Mouse (Mus musculus) c-Kit-negative CD71-positive TER-119-positive erythroid progenitor cells, embryonic 14.5 days (primary cell): Measurements from ENCODE around the gene Ddah2.

Experiments
- DNase-seq: peaks from one replicate; pipeline ENCODE4 v3.0.0-alpha.2; 2013; ENCODE audit warnings: low read depth, low spot score

Ddah2 gene

GRCm38 (mm10) chr17:35050126-35050750 is 8.6 kb upstream of the Ddah2 start:
- DNase-seq, result no peak

GRCm38 (mm10) chr17:35051156-35052086 is 7.4 kb upstream of the Ddah2 start:
- DNase-seq, result no peak

GRCm38 (mm10) chr17:35052271-35052798 is 6.5 kb upstream of the Ddah2 start:
- no peak for DNase-seq

- DNase-seq, result no peak
Measured at GRCm38 (mm10) chr17:35055691-35056495, 2.9 kb upstream of the Ddah2 start.

GRCm38 (mm10) chr17:35057090-35057489 is 1.7 kb upstream of the Ddah2 start:
- DNase-seq, result no peak

- DNase-seq, result no peak
Measured at GRCm38 (mm10) chr17:35058316-35058715, 519 bp upstream of the Ddah2 start.

GRCm38 (mm10) chr17:35060071-35060470 is 1.2 kb downstream of the Ddah2 start:
- DNase-seq, result no peak

- no peak for DNase-seq
Measured at GRCm38 (mm10) chr17:35060737-35061297, 2.0 kb downstream of the Ddah2 start.

GRCm38 (mm10) chr17:35061299-35061698 is 2.5 kb downstream of the Ddah2 start:
- no peak for DNase-seq

- DNase-seq, result no peak
Measured at GRCm38 (mm10) chr17:35063466-35063865, 4.6 kb downstream of the Ddah2 start.

- DNase-seq, result no peak
Measured at GRCm38 (mm10) chr17:35064378-35064877, 5.6 kb downstream of the Ddah2 start.

- DNase-seq, result no peak
Measured at GRCm38 (mm10) chr17:35064951-35065947, 6.4 kb downstream of the Ddah2 start, which contains the start of gene Ly6g6c. Gene Ly6g6c (plus strand): TSS chr17:35065388.

- DNase-seq, result no peak
Measured at GRCm38 (mm10) chr17:35066084-35066483, 7.2 kb downstream of the Ddah2 start, which contains the start of gene Mpig6b. Gene Mpig6b (minus strand): TSS chr17:35066184.

GRCm38 (mm10) chr17:35068213-35068914 is 9.5 kb downstream of the Ddah2 start:
- no peak for DNase-seq

- no peak for DNase-seq
Measured at GRCm38 (mm10) chr17:35070556-35071229, 11.9 kb downstream of the Ddah2 start.

GRCm38 (mm10) chr17:35071454-35071853 is 12.6 kb downstream of the Ddah2 start:
- no peak for DNase-seq

- no peak for DNase-seq
Measured at GRCm38 (mm10) chr17:35074097-35074496, 15.3 kb downstream of the Ddah2 start.

- DNase-seq, result no peak
Measured at GRCm38 (mm10) chr17:35076507-35077176, 17.8 kb downstream of the Ddah2 start, which contains the start of gene Ly6g6e. Gene Ly6g6e (plus strand): TSS chr17:35076902.
